Mouse (Mus musculus) heart, embryonic 11.5 days (tissue): Measurements from ENCODE around the gene Gm7356. TPM values are rescaled to one million over a fixed set of nuclear protein-coding genes. Genes with fewer than 3 reads are reported as not detected.
"Not testable (repeated sequence)": the region's sequence is repeated elsewhere in the genome, so short reads cannot be mapped to it uniquely, and the experiment has no call there.

Source experiments
- ATAC-seq: fragments of 200-750 bp; cut with Nextera tagmentation; replicated peaks from 2 replicates; pipeline ENCODE4 v1.8.0; 2017; ENCODE audit warnings: moderate library complexity; ENCODE audit not compliant: insufficient number of reproducible peaks, low FRiP score, low TSS enrichment
- H3K27ac ChIP-seq: fragments of 300-500 bp; sonication (generic); 2 replicates; pipeline ENCODE4 v1.5.1; 2014; ENCODE audit warnings: mild to moderate bottlenecking, low read depth, low read length
- H3K27me3 ChIP-seq: fragments of 300-500 bp; sonication (generic); 2 replicates; pipeline ENCODE4 v1.6.1; 2014; ENCODE audit warnings: mild to moderate bottlenecking, low read length, mixed read lengths; ENCODE audit not compliant: control insufficient read depth, insufficient read depth
- H3K36me3 ChIP-seq: fragments of 300-500 bp; sonication (generic); 2 replicates; pipeline ENCODE4 v1.6.1; 2014; ENCODE audit warnings: mild to moderate bottlenecking, low read length, moderate library complexity, mixed read lengths; ENCODE audit not compliant: control insufficient read depth, insufficient read depth
- H3K4me1 ChIP-seq: fragments of 300-500 bp; sonication (generic); 2 replicates; pipeline ENCODE4 v1.6.1; 2014; ENCODE audit warnings: low read length; ENCODE audit not compliant: control insufficient read depth, insufficient read depth
- H3K4me2 ChIP-seq: fragments of 300-500 bp; sonication (generic); 2 replicates; pipeline ENCODE4 v1.6.1; 2014; ENCODE audit warnings: mild to moderate bottlenecking, moderate library complexity
- H3K4me3 ChIP-seq: fragments of 300-500 bp; sonication (generic); 2 replicates; pipeline ENCODE4 v1.5.1; 2014; ENCODE audit warnings: low read depth, low read length
- H3K9ac ChIP-seq: fragments of 300-500 bp; sonication (generic); 2 replicates; pipeline ENCODE4 v1.6.1; 2014; ENCODE audit warnings: mild to moderate bottlenecking, low read depth, low read length, moderate library complexity
- H3K9me3 ChIP-seq: fragments of 300-500 bp; sonication (generic); replicated peaks from 2 replicates; pipeline ENCODE4 v1.6.1; 2016; ENCODE audit warnings: low read length; ENCODE audit not compliant: control insufficient read depth
- WGBS: fragments of 180-500 bp; shearing (Covaris S2); extraction: QIAGEN DNeasy Blood & Tissue Kit; methylation state at CpG from one replicate; pipeline ENCODE4 v1.1.7; 2014; ENCODE audit not compliant: insufficient replicate concordance; 5-methylcytosine and 5-hydroxymethylcytosine counted together
- polyA plus RNA-seq: library from polyadenylated mRNA; unstranded; fragments of >200 nt; fragmentation: Nextera tagmentation; extraction: Ambion mirVana; gene quantifications from 2 replicates; pipeline ENCODE4 v1.2.1, GENCODE M21; 2014

Gm7356 gene
- polyA plus RNA-seq, 1 experiment from 2014 or later: not detected

DNA sequence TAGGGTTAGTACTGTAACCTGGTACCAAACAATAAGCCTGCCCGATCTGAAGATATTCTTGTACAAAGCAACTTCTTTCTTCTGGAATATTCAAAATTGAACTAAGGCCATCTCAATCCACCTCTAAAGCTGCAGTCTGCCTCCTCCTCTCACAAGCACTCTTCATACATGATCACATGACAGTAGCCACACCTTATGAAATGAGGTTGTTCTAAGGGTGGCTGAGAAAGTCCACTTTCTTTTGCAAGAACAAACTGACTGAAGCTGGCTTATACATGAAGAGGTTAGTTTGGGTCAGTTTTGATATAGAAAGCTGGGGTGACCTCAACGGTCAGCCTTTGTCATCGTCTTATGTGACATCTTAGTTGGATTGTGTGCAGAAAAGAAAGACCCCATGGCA lies 41.3 kb downstream of the Gm7356 start:
- H3K4me2 ChIP-seq, H3K27ac ChIP-seq, H3K9ac ChIP-seq, H3K9me3 ChIP-seq, H3K4me3 ChIP-seq, H3K4me1 ChIP-seq, H3K36me3 ChIP-seq, ATAC-seq, H3K27me3 ChIP-seq: not testable (repeated sequence)
- 77% methylated on average over 3 of the region's 3 CpGs for WGBS

DNA sequence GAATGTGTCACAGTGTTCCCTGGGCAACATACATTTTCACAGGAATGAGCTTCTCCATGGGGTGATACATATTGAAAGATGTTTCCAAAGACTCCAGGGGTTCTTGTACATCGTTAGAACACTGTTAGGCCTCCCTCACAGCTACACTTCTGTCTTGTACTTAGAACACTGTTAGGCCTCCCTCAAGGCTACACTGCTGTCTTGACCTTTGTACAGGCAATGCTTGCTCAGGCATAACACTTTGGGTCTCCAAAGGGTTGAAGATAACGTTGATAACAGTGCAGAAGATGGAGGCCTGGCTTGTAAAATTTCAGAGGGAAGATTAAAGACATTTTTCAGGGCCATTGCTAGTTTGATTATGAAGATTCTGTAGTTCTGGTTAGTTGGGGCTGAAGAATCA lies 45.4 kb downstream of the Gm7356 start:
- not testable (repeated sequence) for H3K27me3 ChIP-seq, H3K4me1 ChIP-seq, H3K9me3 ChIP-seq, H3K27ac ChIP-seq, H3K4me3 ChIP-seq, ATAC-seq, H3K36me3 ChIP-seq, H3K4me2 ChIP-seq, H3K9ac ChIP-seq
- WGBS: 61% methylated on average over 1 of the region's 2 CpGs

DNA sequence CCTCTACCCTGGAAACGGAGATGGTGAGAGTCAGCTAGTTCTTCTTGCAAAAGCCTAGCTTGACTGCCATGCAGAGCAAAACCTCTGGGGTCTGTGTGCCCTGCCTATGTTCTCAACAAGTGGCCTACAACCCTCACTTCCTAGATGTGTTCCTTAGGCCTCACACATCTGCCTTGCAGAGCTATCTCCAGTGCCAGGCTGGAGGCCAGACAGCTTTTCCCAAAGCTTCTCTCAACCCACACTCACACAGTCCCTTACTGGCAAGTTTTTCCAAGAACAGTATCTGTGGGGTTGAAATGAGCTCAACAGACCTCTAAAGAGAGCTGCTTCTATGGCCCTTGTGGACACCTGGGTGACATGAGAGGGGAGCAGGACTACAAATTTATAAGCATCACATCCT lies 51.9 kb downstream of the Gm7356 start:
- not testable (repeated sequence) for H3K36me3 ChIP-seq, H3K27me3 ChIP-seq, H3K9me3 ChIP-seq, H3K4me1 ChIP-seq, H3K27ac ChIP-seq, H3K9ac ChIP-seq, ATAC-seq, H3K4me3 ChIP-seq, H3K4me2 ChIP-seq
- WGBS: 82% methylated on average over 1 of the region's 1 CpGs

Other genes with a start within 250 kb of the Gm7356 start
- gene Afdn, start 243.2 kb downstream of the Gm7356 start, polyA plus RNA-seq: 87.1 and 95.8 TPM in 2 replicates
- 2.5 and 5.5 TPM in 2 replicates for gene Tcte2, start 241.9 kb downstream of the Gm7356 start, polyA plus RNA-seq
- not detected in 2 replicates for gene Gm7168, start 55.3 kb downstream of the Gm7356 start, polyA plus RNA-seq
- gene Gm7358, start 55.8 kb upstream of the Gm7356 start, polyA plus RNA-seq: not detected in 2 replicates
- 1.8 and 2.7 TPM in 2 replicates for gene Dact2, start 200.6 kb upstream of the Gm7356 start, polyA plus RNA-seq